Mouse (Mus musculus) c-Kit-positive CD71-negative TER-119-negative erythroid progenitor cells, embryonic 14.5 days (primary cell): ENCODE measurements at regions not wholly inside any gene's neighbourhood (a gene's known extent, or its start where the extent isn't known, plus 50 kb on each side); places are given as distances from the start of the nearest gene placed in this dataset.
"Not testable (repeated sequence)": the region's sequence is repeated elsewhere in the genome, so short reads cannot be mapped to it uniquely, and the experiment has no call there.

Experiments used
- DNase-seq: peaks from one replicate; pipeline ENCODE4 v3.0.0-alpha.2; 2013; ENCODE audit warnings: low read depth

GRCm38 (mm10) chr12:15410419-15410818 lies 406.3 kb downstream of the Trib2 start:
- no peak for DNase-seq

GRCm38 (mm10) chr12:15407577-15407976 lies 409.1 kb downstream of the Trib2 start:
- not testable (repeated sequence) for DNase-seq

- DNase-seq: no peak
These were observed 424.1 kb downstream of the Trib2 start for GRCm38 (mm10) chr12:15392641-15393040.

- DNase-seq: no peak
These were observed 428.1 kb downstream of the Trib2 start for GRCm38 (mm10) chr12:15388574-15388973.

- no peak for DNase-seq
These were observed 458.9 kb downstream of the Trib2 start for GRCm38 (mm10) chr12:15357808-15358207.

- DNase-seq: no peak
These were observed 495.8 kb downstream of the Trib2 start for GRCm38 (mm10) chr12:15320697-15321449.

- no peak for DNase-seq
These were observed 497.1 kb downstream of the Trib2 start for GRCm38 (mm10) chr12:15319647-15320046.

GRCm38 (mm10) chr12:15294898-15295297 lies 521.8 kb downstream of the Trib2 start:
- DNase-seq: no peak

GRCm38 (mm10) chr12:15262165-15262564 lies 554.6 kb downstream of the Trib2 start:
- no peak for DNase-seq

- no peak for DNase-seq
These were observed 555.1 kb downstream of the Trib2 start for GRCm38 (mm10) chr12:15261604-15262003.

GRCm38 (mm10) chr12:15260907-15261415 lies 555.8 kb downstream of the Trib2 start:
- no peak for DNase-seq

GRCm38 (mm10) chr12:15244966-15245365 lies 571.8 kb downstream of the Trib2 start:
- no peak for DNase-seq

GRCm38 (mm10) chr12:15222497-15223170 lies 594.1 kb downstream of the Trib2 start:
- DNase-seq: no peak

- DNase-seq: no peak
These were observed 598.2 kb downstream of the Trib2 start for GRCm38 (mm10) chr12:15218504-15218903.

GRCm38 (mm10) chr12:15216180-15216579 lies 600.5 kb downstream of the Trib2 start:
- DNase-seq: no peak

- DNase-seq: no peak
These were observed 642.2 kb downstream of the Trib2 start for GRCm38 (mm10) chr12:15174411-15175041.

- DNase-seq: no peak
These were observed 654.1 kb downstream of the Trib2 start for GRCm38 (mm10) chr12:15162605-15163004.

GRCm38 (mm10) chr12:15161864-15162263 lies 654.9 kb downstream of the Trib2 start:
- DNase-seq: no peak

GRCm38 (mm10) chr12:15160478-15160998 lies 656.2 kb downstream of the Trib2 start:
- DNase-seq: no peak

GRCm38 (mm10) chr12:15146398-15146797 lies 670.3 kb downstream of the Trib2 start:
- DNase-seq: no peak

GRCm38 (mm10) chr12:15137039-15137438 lies 679.7 kb downstream of the Trib2 start:
- no peak for DNase-seq

GRCm38 (mm10) chr12:15124179-15124578 lies 692.5 kb downstream of the Trib2 start:
- no peak for DNase-seq
